Mouse (Mus musculus): ENCODE measurements at regions not wholly inside any gene's neighbourhood (a gene's known extent, or its start where the extent isn't known, plus 50 kb on each side); places are given as distances from the start of the nearest gene placed in this dataset.

DNA sequence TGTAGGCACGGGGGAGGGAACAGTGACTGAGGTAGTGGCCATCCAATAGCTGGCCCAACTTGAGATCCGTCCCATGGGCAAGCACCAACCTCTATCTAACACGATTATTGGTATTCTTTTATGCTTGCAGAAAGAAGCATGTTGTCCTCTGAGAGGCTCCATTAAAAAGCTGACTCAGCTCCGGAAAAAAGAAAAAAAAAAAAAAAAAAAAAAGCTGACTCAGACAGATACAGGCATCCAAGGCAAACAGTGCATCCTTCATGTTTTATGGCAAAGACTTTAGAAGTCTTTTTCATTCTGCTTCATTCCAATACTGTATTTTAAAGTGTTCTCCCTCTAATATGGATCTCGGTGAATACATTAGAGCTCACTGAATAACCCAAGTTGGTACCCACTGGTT lies 162.0 kb upstream of the Sphkap start:
- ATAC-seq (ENCODE audit: insufficient number of reproducible peaks, low FRiP score, low TSS enrichment) = no peak

DNA sequence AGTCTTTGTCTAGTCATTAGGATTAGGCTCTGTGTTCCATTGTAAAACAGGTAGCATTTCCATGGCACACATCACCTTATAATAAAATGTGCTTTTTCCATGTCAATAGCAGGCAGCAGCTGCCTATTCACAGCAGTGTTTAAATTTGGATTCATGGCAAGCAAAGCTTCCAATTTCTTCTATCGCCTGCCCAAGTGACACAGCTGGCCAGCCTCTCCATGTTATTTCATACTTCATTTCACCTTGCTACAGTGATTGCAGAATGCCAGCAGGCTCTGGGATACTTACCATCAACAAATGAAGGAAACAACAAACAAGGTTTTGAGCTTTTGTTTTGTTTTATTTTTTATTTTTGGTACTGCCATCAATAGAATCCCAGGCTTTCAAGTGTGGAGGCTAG lies 160.7 kb upstream of the Sphkap start:
- no peak for ATAC-seq (ENCODE audit: insufficient number of reproducible peaks, low FRiP score, low TSS enrichment)

DNA sequence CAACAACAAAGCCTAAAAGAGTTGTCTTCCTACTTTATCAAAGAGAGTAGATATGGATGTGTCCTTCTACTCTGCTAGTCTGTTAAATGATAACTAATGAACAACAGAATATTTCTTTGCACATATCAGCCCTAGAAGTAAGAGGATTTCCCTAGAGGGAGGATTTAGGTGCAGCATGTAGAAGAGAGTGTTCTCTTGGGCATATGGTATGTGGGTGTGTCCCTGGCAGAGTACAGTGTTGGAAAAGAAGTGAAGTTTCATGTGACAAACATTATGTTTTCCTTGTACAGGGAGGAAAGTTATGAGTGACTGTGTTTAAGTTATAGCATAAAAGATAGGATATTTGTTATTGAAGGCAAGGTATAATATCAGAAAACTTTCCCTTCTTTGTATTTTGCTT lies 143.6 kb upstream of the Sphkap start:
- ATAC-seq (ENCODE audit: insufficient number of reproducible peaks, low FRiP score, low TSS enrichment) = no peak

DNA sequence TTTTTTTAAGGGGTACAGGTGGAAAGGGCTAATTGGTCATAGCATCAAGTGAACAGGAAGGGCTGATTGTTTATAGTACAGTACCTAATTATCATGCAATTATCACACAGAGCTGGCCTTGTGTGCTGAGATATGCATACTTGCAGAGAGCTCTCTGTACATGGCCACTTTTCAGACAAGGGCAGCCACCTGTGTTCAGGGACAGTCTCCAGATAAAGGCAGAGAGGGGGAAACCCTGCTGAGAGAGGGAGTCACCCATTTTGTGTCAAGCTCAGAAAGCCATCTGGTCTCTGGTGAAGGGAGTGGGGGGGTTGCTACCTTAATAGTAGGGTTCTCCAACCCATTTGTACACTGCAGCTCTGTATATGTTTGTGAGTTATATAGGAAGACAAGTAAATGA lies 127.5 kb upstream of the Sphkap start:
- ATAC-seq (ENCODE audit: insufficient number of reproducible peaks, low FRiP score, low TSS enrichment) = 0 out of 2 replicates have a peak, but pooled peaks have one; percentile 26

DNA sequence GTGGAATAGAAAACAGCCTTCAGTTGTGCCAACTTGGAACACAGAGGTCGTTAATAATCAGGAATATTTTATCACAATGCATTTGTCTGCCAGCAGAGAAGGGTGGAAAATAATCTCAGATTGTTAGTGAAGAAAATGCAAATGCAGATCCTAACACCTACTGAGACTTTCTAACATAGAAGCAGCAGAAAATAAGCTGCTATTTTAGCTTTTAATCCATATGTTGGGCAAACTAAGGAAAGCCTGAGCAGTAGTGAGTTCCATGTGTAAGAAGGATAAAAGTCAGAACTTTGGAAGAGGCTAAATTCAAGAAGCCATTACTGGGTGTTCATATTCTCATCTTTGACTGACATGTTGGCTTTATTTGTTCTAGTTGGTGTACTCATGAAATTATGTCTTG lies 119.8 kb upstream of the Sphkap start:
- ATAC-seq (ENCODE audit: insufficient number of reproducible peaks, low FRiP score, low TSS enrichment) = no peak

DNA sequence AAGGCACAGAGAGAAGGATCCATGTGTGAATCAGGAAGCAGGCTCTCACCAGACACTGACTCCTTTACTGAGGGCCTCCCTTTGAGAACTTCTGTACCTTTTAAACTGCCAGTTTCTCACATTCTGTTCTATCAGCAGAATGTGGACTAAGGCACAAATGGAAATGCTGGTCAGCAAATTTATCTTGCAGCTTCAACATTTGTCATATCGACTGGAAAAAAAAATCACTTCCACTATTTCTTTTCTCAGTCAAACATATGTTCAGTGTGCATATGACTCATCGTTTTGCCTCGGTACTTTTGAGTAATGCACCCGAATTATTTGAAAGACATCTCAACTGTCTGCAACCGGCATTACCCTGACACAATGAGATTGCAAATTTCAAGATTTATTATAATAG lies 101.4 kb upstream of the Sphkap start:
- ATAC-seq (ENCODE audit: insufficient number of reproducible peaks, low FRiP score, low TSS enrichment) = no peak

DNA sequence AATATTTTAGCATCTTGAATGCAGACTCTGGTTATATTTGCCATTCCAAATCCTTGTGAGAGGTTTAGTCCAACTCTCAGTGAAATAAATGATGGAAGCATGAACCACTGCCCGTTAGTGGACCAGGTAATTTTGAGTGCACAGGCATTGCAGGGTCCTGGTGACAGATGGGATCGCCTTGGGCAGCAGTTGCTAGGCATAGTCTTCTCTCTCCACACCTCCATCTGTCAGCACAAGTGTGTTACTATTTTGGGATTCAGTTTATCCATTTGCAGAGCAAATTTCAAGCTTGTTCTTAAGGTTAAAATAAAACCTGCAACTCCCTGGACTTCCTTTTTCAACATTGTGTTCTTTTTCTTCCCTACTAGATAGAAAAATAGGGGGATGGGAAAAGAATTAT lies 97.4 kb upstream of the Sphkap start:
- peak; percentile 99 for ATAC-seq (ENCODE audit: insufficient number of reproducible peaks, low FRiP score, low TSS enrichment)

DNA sequence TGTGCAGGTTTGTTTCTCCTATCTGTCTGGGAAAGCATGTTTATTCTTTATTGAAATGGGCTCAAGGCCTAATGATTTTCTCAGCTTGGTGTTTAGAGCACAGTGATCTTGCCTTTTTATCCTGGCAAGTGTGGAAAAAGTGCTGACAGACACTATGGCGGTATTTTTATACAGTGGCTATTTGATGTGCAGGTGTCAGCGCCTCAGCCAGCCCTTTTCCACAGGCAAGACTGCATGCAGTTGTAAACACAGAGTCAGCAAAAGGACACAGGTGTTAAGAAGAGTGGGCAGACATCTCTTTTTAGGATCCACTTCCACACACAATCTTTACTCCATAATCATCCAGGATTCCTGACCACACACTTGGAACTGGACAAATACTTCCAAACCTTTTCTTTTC lies 88.9 kb upstream of the Sphkap start:
- no peak for ATAC-seq (ENCODE audit: insufficient number of reproducible peaks, low FRiP score, low TSS enrichment)

DNA sequence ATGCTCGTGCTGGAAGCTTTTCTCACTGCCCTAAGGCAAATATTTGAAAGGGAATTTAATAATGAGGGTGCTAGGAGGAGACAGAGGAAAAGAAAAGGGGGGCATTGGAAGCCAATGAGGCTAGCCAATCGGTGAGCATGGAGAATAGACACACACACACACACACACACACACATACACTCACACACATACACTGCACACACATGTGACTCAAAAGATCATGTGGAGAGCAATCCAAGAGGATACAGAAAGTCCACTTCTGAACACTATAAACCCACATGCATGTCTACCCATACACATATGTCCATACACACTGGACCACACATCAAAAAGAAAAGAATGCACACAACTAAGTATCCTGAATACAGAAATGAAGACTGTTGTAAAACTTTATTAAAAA lies 88.4 kb upstream of the Sphkap start:
- ATAC-seq (ENCODE audit: insufficient number of reproducible peaks, low FRiP score, low TSS enrichment) = no peak

DNA sequence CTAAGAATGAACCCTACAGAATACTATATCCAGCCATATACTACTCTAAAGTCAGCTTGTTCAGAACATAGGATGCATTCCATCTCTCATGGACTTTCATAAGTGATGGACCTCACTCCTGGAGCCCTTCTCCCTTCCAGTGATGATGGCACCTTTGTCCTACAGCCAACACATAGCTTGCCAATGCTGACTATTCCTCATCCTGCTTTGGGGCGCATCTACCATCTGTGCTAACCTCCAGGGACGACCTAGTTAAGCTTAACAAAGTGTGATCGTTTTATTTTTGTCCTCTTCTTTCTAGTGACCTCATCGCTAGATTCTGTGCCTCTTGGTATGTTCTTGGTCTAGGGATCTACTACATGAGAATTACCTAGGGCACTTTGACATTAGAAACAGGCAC lies 87.0 kb upstream of the Sphkap start:
- ATAC-seq (ENCODE audit: insufficient number of reproducible peaks, low FRiP score, low TSS enrichment) = peak; percentile 99

DNA sequence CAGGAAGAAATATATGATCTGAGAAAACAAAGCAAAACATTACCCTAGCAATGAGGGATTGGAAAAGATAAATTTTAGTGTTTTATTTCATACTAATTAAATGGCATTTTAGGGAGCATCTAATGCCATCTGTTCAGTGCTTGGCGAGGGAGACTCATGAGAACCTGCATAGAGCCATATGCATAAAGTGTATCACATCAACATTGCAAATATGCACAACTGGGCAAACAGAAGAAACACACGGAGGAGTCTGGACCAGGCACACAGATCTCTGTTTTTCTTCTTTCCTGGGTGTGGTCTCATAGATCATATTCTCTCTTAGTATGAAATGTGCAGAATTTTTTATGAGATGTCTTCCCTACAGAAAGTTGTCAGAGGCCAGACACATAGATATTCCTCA lies 71.1 kb upstream of the Sphkap start:
- ATAC-seq (ENCODE audit: insufficient number of reproducible peaks, low FRiP score, low TSS enrichment) = no peak

Measured in cerebellum, adult (tissue).